In genomic region chr11:103359122-103359521, GRCm38 (mm10) we compare ENCODE assay signal across 8 mouse cellular contexts. TPM values are rescaled to one million over a fixed set of nuclear protein-coding genes. Genes with fewer than 3 reads are reported as not detected.
DNase-seq lines count a peak whose midpoint lies in the region; ATAC-seq lines count a peak whose summit lies in the region.

No protein-coding gene starts in this region.

- WGBS in limb, embryonic 15.5 days: 1% methylated on average over 22 of the region's 22 CpGs
- under 1% methylated on average over 22 of the region's 22 CpGs for WGBS in midbrain, embryonic 16.5 days

- H3K36me3 ChIP-seq in limb, embryonic 15.5 days: no peaks in the 10 kb centered on the region
- H3K36me3 ChIP-seq in midbrain, embryonic 16.5 days (ENCODE audit: control insufficient read depth, insufficient read depth, low read length): no peaks in the 10 kb centered on the region
- no peaks in the 10 kb centered on the region for H3K36me3 ChIP-seq in splenic B cell, adult 2 months (ENCODE audit: control insufficient read depth, insufficient read depth, low read length, poor library complexity, severe bottlenecking)

- H3K9me3 ChIP-seq in limb, embryonic 15.5 days: no peaks in the 10 kb centered on the region
- no peaks in the 10 kb centered on the region for H3K9me3 ChIP-seq in midbrain, embryonic 16.5 days (replicated peaks; ENCODE audit: control insufficient read depth, low read length, poor library complexity, severe bottlenecking)

- H3K27me3 ChIP-seq in limb, embryonic 15.5 days: peaks cover 71% of the 10 kb centered on the region
- peaks cover 38% of the 10 kb centered on the region for H3K27me3 ChIP-seq in midbrain, embryonic 16.5 days (ENCODE audit: control insufficient read depth, insufficient read depth, low read depth, low read length)
- H3K27me3 ChIP-seq in splenic B cell, adult 2 months (ENCODE audit: control insufficient read depth, insufficient read depth, low read length, poor library complexity, severe bottlenecking): no peaks in the 10 kb centered on the region

- DNase-seq in left cerebral cortex, adult 18-20 months (ENCODE audit: low spot score in 2 of 2): peak; percentile 70 to 73
- no peak for DNase-seq in left cerebral cortex, adult 11 months (ENCODE audit: low spot score)
- DNase-seq in embryo, embryonic 10.5 days (ENCODE audit: low spot score): peak; percentile 93
- peak; percentile 79 to 84 for DNase-seq in heart, adult 18-20 months
- DNase-seq in kidney, adult 11 months: peak; percentile 67
- DNase-seq in splenic B cell, adult 2 months (ENCODE audit: low read depth, low spot score): peak; percentile 91

- no peak overlapping the region for H3K27ac ChIP-seq in limb, embryonic 15.5 days
- H3K27ac ChIP-seq in midbrain, embryonic 16.5 days (ENCODE audit: low read length): no peak overlapping the region

- H3K4me1 ChIP-seq in limb, embryonic 15.5 days: peaks cover 65% of the 10 kb centered on the region
- H3K4me1 ChIP-seq in midbrain, embryonic 16.5 days (ENCODE audit: control insufficient read depth, insufficient read depth, low read length): peaks cover 28% of the 10 kb centered on the region

- H3K4me2 ChIP-seq in limb, embryonic 15.5 days: peak overlapping the region; percentile 86
- peak overlapping the region; percentile 39 for H3K4me2 ChIP-seq in midbrain, embryonic 16.5 days (ENCODE audit: low read length)

- no peak for ATAC-seq in limb, embryonic 15.5 days (ENCODE audit: insufficient number of reproducible peaks, low FRiP score, low TSS enrichment, low read depth)
- 0 out of 2 replicates have a peak, but pooled peaks have one; percentile 32 for ATAC-seq in midbrain, embryonic 16.5 days

- no peak overlapping the region for H3K9ac ChIP-seq in limb, embryonic 15.5 days
- H3K9ac ChIP-seq in midbrain, embryonic 16.5 days (ENCODE audit: low read depth, low read length): no peak overlapping the region; the same call in 1 of the 2 replicates

- H3K4me3 ChIP-seq in limb, embryonic 15.5 days: peak overlapping the region; percentile 25
- H3K4me3 ChIP-seq in midbrain, embryonic 16.5 days (ENCODE audit: low read depth, low read length): no peak overlapping the region; the same call in 1 of the 2 replicates

RNA-seq across cellular contexts. Expression of gene Arhgap27, which starts 4.4 kb away (rescaled TPM):
- total RNA-seq in left cerebral cortex, adult 18-20 months (2021): 10 to 100 TPM; 11.9 to 15.1 TPM
- 10 to 100 TPM; 15.3 to 20.3 TPM for total RNA-seq in heart, adult 18-20 months (2021)
- 11.7 and 14.0 TPM in 2 replicates for polyA plus RNA-seq in limb, embryonic 15.5 days (2015; fragmentation: Nextera tagmentation; extraction: Ambion mirVana)
- polyA plus RNA-seq in midbrain, embryonic 16.5 days (2015; fragmentation: Nextera tagmentation; extraction: Ambion mirVana): 3.8 and 4.4 TPM in 2 replicates

RNA-seq across cellular contexts. Expression of gene Plekhm1, which starts 53.4 kb away (rescaled TPM):
- 10 to 100 TPM; 18.2 to 18.8 TPM for total RNA-seq in left cerebral cortex, adult 18-20 months (2021)
- 10 to 100 TPM; 10.8 to 12.8 TPM for total RNA-seq in heart, adult 18-20 months (2021)
- polyA plus RNA-seq in limb, embryonic 15.5 days (2015; fragmentation: Nextera tagmentation; extraction: Ambion mirVana): 8.4 and 8.6 TPM in 2 replicates
- 8.9 and 9.6 TPM in 2 replicates for polyA plus RNA-seq in midbrain, embryonic 16.5 days (2015; fragmentation: Nextera tagmentation; extraction: Ambion mirVana)
